Mouse (Mus musculus) intestine, embryonic 14.5 days (tissue): ENCODE data around the gene Zfp973. TPM values are rescaled to one million over a fixed set of nuclear protein-coding genes. Genes with fewer than 3 reads are reported as not detected.
"Not testable (repeated sequence)": the region's sequence is repeated elsewhere in the genome, so short reads cannot be mapped to it uniquely, and the experiment has no call there.

Source experiments
- ATAC-seq: fragments of 200-750 bp; cut with Nextera tagmentation; replicated peaks from 2 replicates; pipeline ENCODE4 v1.8.0; 2017; ENCODE audit warnings: low read depth, moderate number of reproducible peaks, moderate TSS enrichment, moderate library complexity; ENCODE audit not compliant: low FRiP score, low TSS enrichment
- DNase-seq: peaks from one replicate; pipeline ENCODE4 v3.0.0-alpha.2; 2018; ENCODE audit warnings: low spot score
- H3K27ac ChIP-seq: fragments of 300-500 bp; sonication (generic); 2 replicates; pipeline ENCODE4 v1.5.1; 2014; ENCODE audit warnings: low read depth, mild to moderate bottlenecking, control low read depth
- H3K27me3 ChIP-seq: fragments of 300-500 bp; sonication (generic); replicated peaks from 2 replicates; pipeline ENCODE4 v1.6.1; 2014; ENCODE audit warnings: low read length, control low read depth; ENCODE audit not compliant: control insufficient read depth, insufficient read depth
- H3K36me3 ChIP-seq: fragments of 300-500 bp; sonication (generic); 2 replicates; pipeline ENCODE4 v1.6.1; 2014; ENCODE audit warnings: low read length, control low read depth; ENCODE audit not compliant: control insufficient read depth, insufficient read depth
- H3K4me1 ChIP-seq: fragments of 300-500 bp; sonication (generic); replicated peaks from 2 replicates; pipeline ENCODE4 v1.6.1; 2014; ENCODE audit warnings: low read length, control low read depth, mixed read lengths; ENCODE audit not compliant: control insufficient read depth, insufficient read depth
- H3K4me2 ChIP-seq: fragments of 300-500 bp; sonication (generic); 2 replicates; pipeline ENCODE4 v1.6.1; 2014; ENCODE audit warnings: low read length
- H3K4me3 ChIP-seq: fragments of 300-500 bp; sonication (generic); 2 replicates; pipeline ENCODE4 v1.5.1; 2014; ENCODE audit warnings: low read depth, low read length, control low read depth, mixed read lengths
- H3K9ac ChIP-seq: fragments of 300-500 bp; sonication (generic); 2 replicates; pipeline ENCODE4 v1.6.1; 2014; ENCODE audit warnings: mild to moderate bottlenecking, low read length
- H3K9me3 ChIP-seq: fragments of 300-500 bp; sonication (generic); 2 replicates; pipeline ENCODE4 v1.6.1; 2016; ENCODE audit warnings: low read length, control low read depth; ENCODE audit not compliant: control insufficient read depth
- WGBS: fragments of 180-500 bp; shearing (Covaris S2); extraction: QIAGEN DNeasy Blood & Tissue Kit; methylation state at CpG from one replicate; pipeline ENCODE4 v1.1.7; 2014; 5-methylcytosine and 5-hydroxymethylcytosine counted together
- polyA plus RNA-seq: library from polyadenylated mRNA; unstranded; fragments of >200 nt; fragmentation: Nextera tagmentation; extraction: Ambion mirVana; gene quantifications from 2 replicates; pipeline ENCODE4 v1.2.1, GENCODE M21; 2014

Zfp973 gene
- 9.4 and 10.0 TPM in 2 replicates for polyA plus RNA-seq

- not testable (repeated sequence) for H3K4me2 ChIP-seq, H3K9me3 ChIP-seq, H3K4me1 ChIP-seq, H3K9ac ChIP-seq, H3K27me3 ChIP-seq, DNase-seq, H3K36me3 ChIP-seq, H3K4me3 ChIP-seq, H3K27ac ChIP-seq, ATAC-seq
- no CpG with 5 or more reads among the region's 6 CpGs for WGBS
Observed at GRCm38 (mm10) chr2:176670222-176670621, at the start of gene Zfp973. Gene Zfp973 (plus strand): TSS chr2:176670522.

GRCm38 (mm10) chr2:176636244-176636643 lies 34.1 kb upstream of the Zfp973 start, which contains the start of gene Gm14308:
Gene Gm14308 (minus strand): TSS chr2:176636344.
- WGBS = no CpG with 5 or more reads among the region's 4 CpGs
- ATAC-seq = not testable (repeated sequence)

GRCm38 (mm10) chr2:176708051-176708450 lies 37.7 kb downstream of the Zfp973 start, which contains the start of gene Gm14305:
Gene Gm14305 (plus strand): TSS chr2:176708328.
- H3K27me3 ChIP-seq, H3K4me2 ChIP-seq: not testable (repeated sequence)

More at GRCm38 (mm10) chr2:176636244-176636643, 34.1 kb upstream of the Zfp973 start, which contains the start of gene Gm14308:
- H3K4me1 ChIP-seq, H3K4me2 ChIP-seq, H3K36me3 ChIP-seq, H3K9ac ChIP-seq, H3K9me3 ChIP-seq, DNase-seq, H3K4me3 ChIP-seq, H3K27me3 ChIP-seq, H3K27ac ChIP-seq: not testable (repeated sequence)

More at GRCm38 (mm10) chr2:176708051-176708450, 37.7 kb downstream of the Zfp973 start, which contains the start of gene Gm14305:
- not testable (repeated sequence) for H3K27ac ChIP-seq, H3K36me3 ChIP-seq, ATAC-seq, DNase-seq, H3K9me3 ChIP-seq, H3K4me1 ChIP-seq, H3K9ac ChIP-seq
- 0% methylated on average over 2 of the region's 6 CpGs for WGBS
- peak within 1 kb of the TSS; percentile 35 for H3K4me3 ChIP-seq

Other genes starting within 250 kb of the Zfp973 start
- 13.5 and 15.9 TPM in 2 replicates for gene Gm14435, start 246.9 kb upstream of the Zfp973 start, polyA plus RNA-seq
- 0.74 and 2.0 TPM in 2 replicates for gene Gm14434, start 183.7 kb upstream of the Zfp973 start, polyA plus RNA-seq
- gene Zfp967, start 149.5 kb upstream of the Zfp973 start, polyA plus RNA-seq = not detected in 2 replicates
- gene Gm14308, start 34.2 kb upstream of the Zfp973 start, polyA plus RNA-seq = 15.0 and 23.8 TPM in 2 replicates
- 29.9 and 32.6 TPM in 2 replicates for gene Gm14305, start 37.8 kb downstream of the Zfp973 start, polyA plus RNA-seq
- 15.3 and 16.9 TPM in 2 replicates for gene Gm14295, start 128.1 kb downstream of the Zfp973 start, polyA plus RNA-seq
- gene Gm14408, start 160.6 kb downstream of the Zfp973 start, polyA plus RNA-seq = not detected in 2 replicates